Mouse (Mus musculus): ENCODE data around the gene Gpsm1. TPM values are rescaled to one million over a fixed set of nuclear protein-coding genes. Genes with fewer than 3 reads are reported as not detected.

Gpsm1 gene
- polyA plus RNA-seq (2012; rRNA removed) = 2.0 TPM in 2 replicates

GRCm38 (mm10) chr2:26315072-26315924 is at the start of gene Gpsm1:
TSS of gene Gpsm1 (plus strand) at chr2:26315515.

GRCm38 (mm10) chr2:26294457-26294856 is 20.9 kb upstream of the Gpsm1 start, which contains the start of gene Ccdc187:
TSS of gene Ccdc187 (minus strand) at chr2:26294557.

GRCm38 (mm10) chr2:26351358-26352290 is 36.3 kb downstream of the Gpsm1 start, which contains the start of gene Dnlz:
TSS of gene Dnlz (minus strand) at chr2:26352110.

GRCm38 (mm10) chr2:26360772-26361171 is 45.5 kb downstream of the Gpsm1 start, which contains the start of gene Card9:
TSS of gene Card9 (minus strand) at chr2:26360918.

GRCm38 (mm10) chr2:26380131-26380771 is 64.9 kb downstream of the Gpsm1 start, which contains the start of gene Snapc4:
TSS of gene Snapc4 (minus strand) at chr2:26380653.

GRCm38 (mm10) chr2:26389154-26389690 is 73.9 kb downstream of the Gpsm1 start, which contains the start of the genes Entr1 and Pmpca:
TSS of gene Entr1 (minus strand) at chr2:26389316.
TSS of gene Pmpca (plus strand) at chr2:26389339.

Other genes with a start within 250 kb of the Gpsm1 start
- 1.2 and 1.5 TPM in 2 replicates for gene Nacc2, start 192.3 kb upstream of the Gpsm1 start, polyA plus RNA-seq (2012; rRNA removed)
- gene Lhx3, start 107.2 kb upstream of the Gpsm1 start, polyA plus RNA-seq (2012; rRNA removed) = not detected in 2 replicates
- 4.3 and 5.0 TPM in 2 replicates for gene Qsox2, start 78.0 kb upstream of the Gpsm1 start, polyA plus RNA-seq (2012; rRNA removed)
- gene Ccdc187, start 21.0 kb upstream of the Gpsm1 start, polyA plus RNA-seq (2012; rRNA removed) = 0.05 and 0.07 TPM in 2 replicates
- gene Dnlz, start 36.6 kb downstream of the Gpsm1 start, polyA plus RNA-seq (2012; rRNA removed) = 6.6 and 7.2 TPM in 2 replicates
- 5.0 and 6.2 TPM in 2 replicates for gene Card9, start 45.4 kb downstream of the Gpsm1 start, polyA plus RNA-seq (2012; rRNA removed)
- 10.0 and 12.3 TPM in 2 replicates for gene Snapc4, start 65.1 kb downstream of the Gpsm1 start, polyA plus RNA-seq (2012; rRNA removed)
- gene Entr1, start 73.8 kb downstream of the Gpsm1 start, polyA plus RNA-seq (2012; rRNA removed) = 34.3 and 37.1 TPM in 2 replicates
- gene Pmpca, start 73.8 kb downstream of the Gpsm1 start, polyA plus RNA-seq (2012; rRNA removed) = 40.3 and 46.0 TPM in 2 replicates
- gene Inpp5e, start 93.7 kb downstream of the Gpsm1 start, polyA plus RNA-seq (2012; rRNA removed) = 6.1 and 6.7 TPM in 2 replicates
- 10.5 and 11.6 TPM in 2 replicates for gene Sec16a, start 129.7 kb downstream of the Gpsm1 start, polyA plus RNA-seq (2012; rRNA removed)
- 1.5 and 1.6 TPM in 2 replicates for gene Notch1, start 201.1 kb downstream of the Gpsm1 start, polyA plus RNA-seq (2012; rRNA removed)